Mouse (Mus musculus) induced T-regulatory cell, adult 2 months (primary cell): ENCODE measurements around the gene Layn.
A peak's percentile ranks its signal among the peaks of the same experiment; 100 is the strongest.

Experiments used
- DNase-seq: peaks from one replicate; pipeline ENCODE4 v3.0.0-alpha.2; 2012; ENCODE audit warnings: low read depth

Gene Layn

GRCm38 (mm10) chr9:51076979-51077315 is at the start of gene Layn:
Gene Layn (minus strand): TSS chr9:51077094.
- DNase-seq, result peak; percentile 9

- DNase-seq, result no peak
Observed at GRCm38 (mm10) chr9:51114767-51115166, 37.9 kb upstream of the Layn start.

GRCm38 (mm10) chr9:51105751-51106150 is 28.9 kb upstream of the Layn start:
- no peak for DNase-seq

GRCm38 (mm10) chr9:51103808-51104514 is 27.1 kb upstream of the Layn start:
- no peak for DNase-seq

GRCm38 (mm10) chr9:51102963-51103807 is 26.3 kb upstream of the Layn start:
- peak; percentile 20 for DNase-seq

- peak; percentile 23 for DNase-seq
Observed at GRCm38 (mm10) chr9:51101756-51102425, 25.0 kb upstream of the Layn start, which contains the start of gene 4833427G06Rik. Gene 4833427G06Rik (minus strand): TSS chr9:51102078.

- no peak for DNase-seq
Observed at GRCm38 (mm10) chr9:51096306-51096705, 19.4 kb upstream of the Layn start.

- DNase-seq, result no peak
Observed at GRCm38 (mm10) chr9:51093697-51094096, 16.8 kb upstream of the Layn start.

GRCm38 (mm10) chr9:51081614-51082013 is 4.7 kb upstream of the Layn start:
- no peak for DNase-seq

GRCm38 (mm10) chr9:51076300-51076978 is 455 bp downstream of the Layn start:
- DNase-seq, result no peak

- no peak for DNase-seq
Observed at GRCm38 (mm10) chr9:51075780-51076179, 1.1 kb downstream of the Layn start.

GRCm38 (mm10) chr9:51070801-51071200 is 6.1 kb downstream of the Layn start:
- no peak for DNase-seq

- no peak for DNase-seq
Observed at GRCm38 (mm10) chr9:51068202-51068601, 8.7 kb downstream of the Layn start.

- DNase-seq, result no peak
Observed at GRCm38 (mm10) chr9:51060601-51061000, 16.3 kb downstream of the Layn start, which contains the start of gene Btg4. Gene Btg4 (plus strand): TSS chr9:51060901.

- no peak for DNase-seq
Observed at GRCm38 (mm10) chr9:51058951-51059521, 17.9 kb downstream of the Layn start.

- DNase-seq, result no peak
Observed at GRCm38 (mm10) chr9:51056360-51057324, 20.3 kb downstream of the Layn start.

GRCm38 (mm10) chr9:51052180-51052579 is 24.7 kb downstream of the Layn start:
- DNase-seq, result peak; percentile 74

- DNase-seq, result no peak
Observed at GRCm38 (mm10) chr9:51042136-51042535, 34.8 kb downstream of the Layn start.

GRCm38 (mm10) chr9:51041491-51041980 is 35.4 kb downstream of the Layn start:
- no peak for DNase-seq

- peak; percentile 57 for DNase-seq
Observed at GRCm38 (mm10) chr9:51032785-51033529, 43.9 kb downstream of the Layn start.
